Mouse (Mus musculus) hindbrain, embryonic 10.5 days (tissue): Measurements from ENCODE around the gene Fam184a. TPM values are rescaled to one million over a fixed set of nuclear protein-coding genes. Genes with fewer than 3 reads are reported as not detected.
A peak's percentile ranks its signal among the peaks of the same experiment; 100 is the strongest.
"Not testable (repeated sequence)": the region's sequence is repeated elsewhere in the genome, so short reads cannot be mapped to it uniquely, and the experiment has no call there.

Experiments
- DNase-seq: peaks from one replicate; pipeline ENCODE4 v3.0.0-alpha.2; 2017; ENCODE audit warnings: low spot score
- H3K27ac ChIP-seq: fragments of 300-500 bp; sonication (generic); 2 replicates; pipeline ENCODE4 v1.5.1; 2016; ENCODE audit warnings: mild to moderate bottlenecking, moderate library complexity
- H3K27me3 ChIP-seq: fragments of 300-500 bp; sonication (generic); 2 replicates; pipeline ENCODE4 v1.6.1; 2016; ENCODE audit warnings: mild to moderate bottlenecking; ENCODE audit not compliant: poor library complexity, insufficient read depth, severe bottlenecking
- H3K36me3 ChIP-seq: fragments of 300-500 bp; sonication (generic); 2 replicates; pipeline ENCODE4 v1.6.1; 2016; ENCODE audit warnings: mild to moderate bottlenecking, moderate library complexity
- H3K4me1 ChIP-seq: fragments of 300-500 bp; sonication (generic); replicated peaks from 2 replicates; pipeline ENCODE4 v1.6.1; 2016; ENCODE audit warnings: mild to moderate bottlenecking
- H3K4me3 ChIP-seq: fragments of 300-500 bp; sonication (generic); 2 replicates; pipeline ENCODE4 v1.5.1; 2016; ENCODE audit warnings: mild to moderate bottlenecking, moderate library complexity
- H3K9me3 ChIP-seq: fragments of 300-500 bp; sonication (generic); 2 replicates; pipeline ENCODE4 v1.6.1; 2016; ENCODE audit warnings: mild to moderate bottlenecking, moderate library complexity
- WGBS: fragments of 180-500 bp; shearing (Covaris S2); methylation state at CpG from one replicate; pipeline ENCODE4 v1.1.7; 2016; 5-methylcytosine and 5-hydroxymethylcytosine counted together
- polyA plus RNA-seq: library from polyadenylated mRNA; unstranded; fragments of >200 nt; fragmentation: Nextera tagmentation; extraction: Ambion mirVana; gene quantifications from 2 replicates; pipeline ENCODE4 v1.2.1, GENCODE M21; 2016

The Fam184a gene
- polyA plus RNA-seq, 1 experiment from 2014 or later = 5.1 TPM

GRCm38 (mm10) chr10:53685806-53686205 is 65.1 kb downstream of the Fam184a start:
- Histone ChIP-seq H3K4me1 (no peaks in the 10 kb centered on the region), H3K27me3 (no peaks in the 10 kb centered on the region), H3K4me3 (no peak overlapping the region), H3K36me3 (no peaks in the 10 kb centered on the region), H3K9me3 (no peaks in the 10 kb centered on the region), H3K27ac (no peak overlapping the region)
- DNase-seq = no peak
- 88% methylated on average over 3 of the region's 3 CpGs for WGBS

- 81% methylated on average over 5 of the region's 5 CpGs for WGBS
- no peak for DNase-seq
Observed at GRCm38 (mm10) chr10:53683226-53683625, 67.7 kb downstream of the Fam184a start.

GRCm38 (mm10) chr10:53679690-53680557 is 71.0 kb downstream of the Fam184a start:
- WGBS = 69% methylated on average over 6 of the region's 6 CpGs
- Histone ChIP-seq H3K27ac (no peak overlapping the region), H3K4me3 (no peak overlapping the region), H3K27me3 (no peaks in the 10 kb centered on the region), H3K4me1 (no peaks in the 10 kb centered on the region), H3K36me3 (no peaks in the 10 kb centered on the region), H3K9me3 (no peaks in the 10 kb centered on the region)
- DNase-seq = no peak

More at GRCm38 (mm10) chr10:53683226-53683625, 67.7 kb downstream of the Fam184a start:
- Histone ChIP-seq H3K4me3 (no peak overlapping the region), H3K9me3 (no peaks in the 10 kb centered on the region), H3K36me3 (no peaks in the 10 kb centered on the region), H3K27me3 (no peaks in the 10 kb centered on the region), H3K4me1 (no peaks in the 10 kb centered on the region), H3K27ac (no peak overlapping the region)

- no peak for DNase-seq
- no peaks in the 10 kb centered on the region for H3K36me3 ChIP-seq
- H3K9me3 ChIP-seq = no peaks in the 10 kb centered on the region
- 84% methylated on average over 4 of the region's 4 CpGs for WGBS
- no peaks in the 10 kb centered on the region for H3K4me1 ChIP-seq
- H3K27ac ChIP-seq = no peak overlapping the region
- no peaks in the 10 kb centered on the region for H3K27me3 ChIP-seq
- H3K4me3 ChIP-seq = no peak overlapping the region
Observed at GRCm38 (mm10) chr10:53661788-53662187, 89.1 kb downstream of the Fam184a start.

- H3K27me3 ChIP-seq, H3K36me3 ChIP-seq, H3K4me1 ChIP-seq, DNase-seq, H3K9me3 ChIP-seq, H3K4me3 ChIP-seq, H3K27ac ChIP-seq: not testable (repeated sequence)
- 89% methylated on average over 5 of the region's 5 CpGs for WGBS
Observed at GRCm38 (mm10) chr10:53654239-53654638, 96.7 kb downstream of the Fam184a start.

GRCm38 (mm10) chr10:53650683-53651082 is 100.2 kb downstream of the Fam184a start:
- H3K36me3 ChIP-seq = no peaks in the 10 kb centered on the region
- no peaks in the 10 kb centered on the region for H3K27me3 ChIP-seq
- no peaks in the 10 kb centered on the region for H3K9me3 ChIP-seq
- H3K4me1 ChIP-seq = no peaks in the 10 kb centered on the region
- DNase-seq = no peak
- H3K4me3 ChIP-seq = no peak overlapping the region
- WGBS = 85% methylated on average over 2 of the region's 2 CpGs
- no peak overlapping the region for H3K27ac ChIP-seq

GRCm38 (mm10) chr10:53641507-53641906 is 109.4 kb downstream of the Fam184a start:
- Histone ChIP-seq H3K36me3 (no peaks in the 10 kb centered on the region), H3K27ac (no peak overlapping the region), H3K4me3 (no peak overlapping the region), H3K9me3 (no peaks in the 10 kb centered on the region), H3K27me3 (no peaks in the 10 kb centered on the region), H3K4me1 (no peaks in the 10 kb centered on the region)
- no peak for DNase-seq

GRCm38 (mm10) chr10:53635246-53635971 is 115.5 kb downstream of the Fam184a start:
- H3K9me3 ChIP-seq = no peaks in the 10 kb centered on the region
- no peaks in the 10 kb centered on the region for H3K4me1 ChIP-seq
- WGBS = 87% methylated on average over 13 of the region's 13 CpGs
- H3K27me3 ChIP-seq = no peaks in the 10 kb centered on the region
- H3K36me3 ChIP-seq = no peaks in the 10 kb centered on the region
- H3K4me3 ChIP-seq = no peak overlapping the region
- no peak overlapping the region for H3K27ac ChIP-seq
- DNase-seq = no peak

GRCm38 (mm10) chr10:53634160-53634559 is 116.8 kb downstream of the Fam184a start:
- no peak overlapping the region for H3K4me3 ChIP-seq
- 89% methylated on average over 10 of the region's 10 CpGs for WGBS
- H3K36me3 ChIP-seq = no peaks in the 10 kb centered on the region
- no peak for DNase-seq
- H3K9me3 ChIP-seq = no peaks in the 10 kb centered on the region
- H3K27ac ChIP-seq = no peak overlapping the region
- H3K27me3 ChIP-seq = no peaks in the 10 kb centered on the region
- H3K4me1 ChIP-seq = no peaks in the 10 kb centered on the region

GRCm38 (mm10) chr10:53630339-53630738 is 120.6 kb downstream of the Fam184a start, which contains the start of gene Mcm9:
Mcm9 (minus strand) TSS chr10:53630439.
- Histone ChIP-seq H3K4me3 (peak within 1 kb of the TSS; percentile 70), H3K27ac (peak within 1 kb of the TSS; percentile 91)
- not testable (repeated sequence) for H3K36me3 ChIP-seq, H3K4me1 ChIP-seq, DNase-seq, H3K9me3 ChIP-seq, H3K27me3 ChIP-seq
- WGBS = 60% methylated on average over 10 of the region's 10 CpGs

GRCm38 (mm10) chr10:53629918-53630250 is 121.0 kb downstream of the Fam184a start:
- Histone ChIP-seq H3K4me1 (peaks cover 10% of the 10 kb centered on the region; the same call in 1 of the 2 replicates), H3K9me3 (no peaks in the 10 kb centered on the region), H3K27me3 (no peaks in the 10 kb centered on the region), H3K36me3 (peaks cover 9% of the 10 kb centered on the region), H3K4me3 (peak overlapping the region; percentile 70), H3K27ac (peak overlapping the region; percentile 91)
- DNase-seq = peak; percentile 99
- under 1% methylated on average over 35 of the region's 35 CpGs for whole genome bisulfite sequencing

GRCm38 (mm10) chr10:53629247-53629917 is 121.5 kb downstream of the Fam184a start:
- Histone ChIP-seq H3K4me1 (peaks cover 10% of the 10 kb centered on the region; the same call in 1 of the 2 replicates), H3K36me3 (peaks cover 14% of the 10 kb centered on the region), H3K27ac (peak overlapping the region; percentile 91), H3K4me3 (peak overlapping the region; percentile 70), H3K27me3 (no peaks in the 10 kb centered on the region), H3K9me3 (no peaks in the 10 kb centered on the region)
- peak; percentile 90 for DNase-seq
- WGBS = under 1% methylated on average over 67 of the region's 67 CpGs
